Mouse (Mus musculus) embryonic facial prominence, embryonic 12.5 days (tissue): Measurements from ENCODE around the gene Tox4. TPM values are rescaled to one million over a fixed set of nuclear protein-coding genes. Genes with fewer than 3 reads are reported as not detected.
"Not testable (repeated sequence)": the region's sequence is repeated elsewhere in the genome, so short reads cannot be mapped to it uniquely, and the experiment has no call there.

Source experiments
- ATAC-seq: fragments of 200-750 bp; cut with Nextera tagmentation; 2 replicates; pipeline ENCODE4 v1.8.0; 2017; ENCODE audit not compliant: insufficient number of reproducible peaks, insufficient read depth, low FRiP score, low TSS enrichment
- H3K27ac ChIP-seq: fragments of 300-500 bp; sonication (generic); 2 replicates; pipeline ENCODE4 v1.5.1; 2016; ENCODE audit warnings: mild to moderate bottlenecking
- H3K27me3 ChIP-seq: fragments of 300-500 bp; sonication (generic); 2 replicates; pipeline ENCODE4 v1.6.1; 2016; ENCODE audit warnings: mild to moderate bottlenecking, moderate library complexity
- H3K36me3 ChIP-seq: fragments of 300-500 bp; sonication (generic); 2 replicates; pipeline ENCODE4 v1.6.1; 2016; ENCODE audit warnings: mild to moderate bottlenecking
- H3K4me1 ChIP-seq: fragments of 300-500 bp; sonication (generic); 2 replicates; pipeline ENCODE4 v1.6.1; 2016
- H3K4me2 ChIP-seq: fragments of 300-500 bp; sonication (generic); replicated peaks from 2 replicates; pipeline ENCODE4 v1.6.1; 2016; ENCODE audit warnings: mild to moderate bottlenecking, moderate library complexity
- H3K4me3 ChIP-seq: fragments of 300-500 bp; sonication (generic); 2 replicates; pipeline ENCODE4 v1.5.1; 2016; ENCODE audit warnings: mild to moderate bottlenecking
- H3K9ac ChIP-seq: fragments of 300-500 bp; sonication (generic); 2 replicates; pipeline ENCODE4 v1.6.1; 2016; ENCODE audit warnings: mild to moderate bottlenecking, moderate library complexity
- H3K9me3 ChIP-seq: fragments of 300-500 bp; sonication (generic); 2 replicates; pipeline ENCODE4 v1.6.1; 2016; ENCODE audit warnings: mild to moderate bottlenecking, moderate library complexity
- WGBS: fragments of 180-500 bp; shearing (Covaris S2); methylation state at CpG from one replicate; pipeline ENCODE4 v1.1.7; 2016; 5-methylcytosine and 5-hydroxymethylcytosine counted together
- polyA plus RNA-seq: library from polyadenylated mRNA; unstranded; fragments of >200 nt; fragmentation: Nextera tagmentation; extraction: Ambion mirVana; gene quantifications from 2 replicates; pipeline ENCODE4 v1.2.1, GENCODE M21; 2016

The Tox4 gene
- polyA plus RNA-seq, 1 experiment from 2014 or later = 50.2 TPM

DNA sequence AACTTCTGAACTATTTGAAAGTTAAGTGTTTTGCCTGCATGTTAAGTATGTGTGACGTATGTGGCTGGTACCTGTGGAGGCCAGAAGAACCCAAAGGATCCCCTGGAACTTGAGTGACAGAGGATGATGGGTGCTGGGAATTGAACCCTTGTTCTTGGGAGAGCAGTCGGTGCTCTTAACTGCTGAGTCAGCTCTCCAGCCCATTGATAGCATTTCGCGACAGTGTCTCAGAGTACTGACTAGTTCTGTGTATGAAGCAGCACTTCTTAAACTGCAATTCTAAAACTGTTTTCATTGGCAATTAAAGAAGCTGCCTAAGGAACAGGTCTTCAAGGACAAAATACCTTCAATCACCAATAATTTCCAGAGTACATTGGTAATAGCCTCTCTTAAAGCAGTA lies 1.7 kb upstream of the Tox4 start:
- H3K9ac ChIP-seq = no peak overlapping the region
- no peak for ATAC-seq
- no peaks in the 10 kb centered on the region for H3K9me3 ChIP-seq
- peaks cover 24% of the 10 kb centered on the region for H3K36me3 ChIP-seq
- no peak overlapping the region for H3K4me3 ChIP-seq
- H3K27me3 ChIP-seq = no peaks in the 10 kb centered on the region
- H3K4me2 ChIP-seq = no peak overlapping the region
- 96% methylated on average over 4 of the region's 4 CpGs for whole genome bisulfite sequencing
- peaks cover 13% of the 10 kb centered on the region for H3K4me1 ChIP-seq
- H3K27ac ChIP-seq = no peak overlapping the region

DNA sequence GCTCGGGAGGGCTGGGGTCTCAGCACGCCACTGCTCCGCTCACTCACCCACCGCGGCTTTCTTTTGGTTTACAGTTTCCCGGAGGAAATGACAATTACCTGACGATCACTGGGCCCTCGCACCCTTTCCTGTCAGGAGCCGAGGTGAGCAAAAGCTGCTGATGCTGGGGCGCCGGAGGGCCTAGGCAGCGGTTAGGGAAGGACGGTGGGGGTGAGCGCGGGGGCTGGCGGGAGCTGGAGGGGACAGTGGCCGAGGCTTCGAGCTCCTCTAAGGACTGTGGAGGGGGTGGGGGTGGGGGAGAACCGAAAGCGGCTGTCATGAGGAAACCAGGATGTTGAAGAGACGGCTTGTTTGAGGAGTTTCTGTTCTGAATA lies 788 bp downstream of the Tox4 start:
- ATAC-seq = peak; percentile 22
- under 1% methylated on average over 21 of the region's 21 CpGs for WGBS
- H3K9me3 ChIP-seq = no peaks in the 10 kb centered on the region

DNA sequence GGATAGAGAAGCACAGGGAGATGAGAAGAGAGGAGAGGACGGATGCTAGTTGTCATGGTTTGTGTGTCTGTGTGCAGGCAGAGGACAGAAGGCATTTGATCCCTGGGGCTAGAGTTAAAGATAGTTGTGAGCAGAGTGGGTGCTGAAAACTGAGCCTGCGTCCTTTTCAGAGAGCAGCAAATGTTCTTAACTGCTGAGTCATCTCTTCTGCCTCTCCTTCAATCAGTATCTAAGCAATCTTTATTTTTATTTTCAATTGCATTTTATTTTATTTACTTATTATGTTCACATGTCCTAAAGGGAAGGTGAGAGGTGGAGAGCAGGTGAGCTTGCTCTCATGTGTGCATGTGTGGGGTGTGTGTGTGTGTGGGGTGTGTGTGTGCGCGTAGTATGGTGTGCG lies 4.7 kb downstream of the Tox4 start:
- no peak overlapping the region for H3K27ac ChIP-seq
- H3K4me2 ChIP-seq = no peak overlapping the region
- H3K9ac ChIP-seq = no peak overlapping the region
- WGBS = 91% methylated on average over 5 of the region's 5 CpGs
- no peak overlapping the region for H3K4me3 ChIP-seq
- no peaks in the 10 kb centered on the region for H3K9me3 ChIP-seq
- H3K4me1 ChIP-seq = peaks cover 7% of the 10 kb centered on the region
- no peaks in the 10 kb centered on the region for H3K27me3 ChIP-seq
- peaks cover 28% of the 10 kb centered on the region for H3K36me3 ChIP-seq
- ATAC-seq = no peak

More for the DNA sequence above, 788 bp downstream of the Tox4 start:
- Histone ChIP-seq H3K36me3 (peaks cover 9% of the 10 kb centered on the region; the same call in 1 of the 2 replicates), H3K4me2 (peak overlapping the region; percentile 63), H3K9ac (peak overlapping the region; percentile 84), H3K4me1 (peaks cover 13% of the 10 kb centered on the region), H3K27ac (peak overlapping the region; percentile 77), H3K4me3 (peak overlapping the region; percentile 92), H3K27me3 (no peaks in the 10 kb centered on the region)

DNA sequence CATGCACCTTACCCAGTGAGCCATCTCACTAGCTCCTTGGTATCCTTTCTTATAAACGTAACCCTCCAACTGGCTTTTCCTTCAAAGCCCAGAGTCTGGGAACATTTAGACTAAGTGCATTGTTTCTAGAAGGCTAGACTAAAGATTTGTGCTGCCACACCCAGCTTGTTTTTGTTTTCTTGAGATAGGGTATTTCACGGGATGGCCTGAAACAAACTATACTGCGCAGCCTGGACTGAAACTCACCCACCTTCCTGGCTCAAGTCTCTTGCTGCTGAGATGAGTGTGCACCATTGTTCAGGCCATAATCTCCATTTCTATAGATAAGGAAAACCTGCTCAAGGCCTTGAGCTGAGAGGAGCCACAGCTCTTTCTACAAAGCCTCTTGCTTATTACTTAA lies 5.2 kb downstream of the Tox4 start:
- ATAC-seq = no peak
- 87% methylated on average over 3 of the region's 3 CpGs for WGBS
- H3K9ac ChIP-seq = no peak overlapping the region

DNA sequence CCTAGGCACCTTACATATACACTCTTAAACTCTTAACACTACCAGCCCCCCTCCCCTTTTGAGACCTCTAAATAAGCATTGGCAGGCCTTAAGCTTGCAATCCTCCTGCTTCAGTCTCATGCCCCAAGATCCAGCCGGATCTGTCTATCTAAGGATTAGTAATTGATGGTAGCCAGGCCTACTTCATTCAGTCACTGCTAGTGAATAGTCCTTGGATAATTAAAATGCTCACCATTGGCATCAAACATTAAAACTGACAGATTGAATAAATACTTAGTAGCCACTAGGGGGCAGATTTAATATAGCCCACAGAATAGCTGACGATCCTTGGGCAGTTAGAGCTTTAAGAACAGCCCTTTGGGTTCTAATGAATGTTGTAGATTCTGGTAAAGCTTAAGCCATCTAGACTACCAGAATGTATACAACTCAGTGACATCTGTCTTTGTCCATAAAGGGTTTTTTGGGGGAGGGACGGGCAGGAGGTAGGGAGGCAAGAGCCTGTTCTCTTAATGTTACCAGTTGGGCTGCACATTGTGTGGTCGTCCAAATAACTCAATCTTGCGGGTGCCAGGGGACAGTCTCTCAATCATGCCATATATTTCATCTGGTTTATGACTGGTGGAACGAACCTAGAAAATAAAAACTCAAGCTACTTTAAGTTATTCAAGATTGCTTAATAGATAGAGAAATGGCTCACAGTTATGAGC lies 16.8 kb downstream of the Tox4 start:
- peak; percentile 62; the same call in 1 of the 2 replicates for ATAC-seq
- H3K4me3 ChIP-seq = no peak overlapping the region
- no peak overlapping the region for H3K9ac ChIP-seq
- no peak overlapping the region for H3K4me2 ChIP-seq
- WGBS = 76% methylated on average over 6 of the region's 6 CpGs
- no peak overlapping the region for H3K27ac ChIP-seq
- peaks cover 73% of the 10 kb centered on the region for H3K36me3 ChIP-seq
- no peaks in the 10 kb centered on the region for H3K9me3 ChIP-seq
- no peaks in the 10 kb centered on the region for H3K4me1 ChIP-seq
- no peaks in the 10 kb centered on the region for H3K27me3 ChIP-seq

More for the DNA sequence above, 5.2 kb downstream of the Tox4 start:
- Histone ChIP-seq H3K27me3 (no peaks in the 10 kb centered on the region), H3K36me3 (peaks cover 32% of the 10 kb centered on the region), H3K4me3 (no peak overlapping the region), H3K27ac (no peak overlapping the region), H3K4me1 (peaks cover 7% of the 10 kb centered on the region), H3K4me2 (no peak overlapping the region), H3K9me3 (no peaks in the 10 kb centered on the region)

DNA sequence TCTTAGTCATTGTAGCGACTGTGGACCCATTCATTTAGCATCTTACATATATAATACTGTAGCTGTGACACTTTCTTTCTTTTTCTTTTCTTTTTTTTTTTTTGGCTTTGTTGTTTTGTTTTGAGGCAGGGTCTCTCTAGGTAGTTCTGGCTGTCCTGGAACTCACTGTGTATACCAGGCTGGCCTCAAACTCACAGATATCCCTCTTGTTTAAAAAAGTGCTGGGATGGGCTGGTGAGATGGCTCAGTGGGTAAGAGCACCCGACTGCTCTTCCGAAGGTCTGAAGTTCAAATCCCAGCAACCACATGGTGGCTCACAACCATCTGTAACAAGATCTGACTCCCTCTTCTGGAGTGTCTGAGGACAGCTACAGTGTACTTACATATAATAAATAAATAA lies 24.6 kb downstream of the Tox4 start:
- H3K9ac ChIP-seq, H3K27me3 ChIP-seq, H3K9me3 ChIP-seq, H3K4me3 ChIP-seq, H3K4me1 ChIP-seq, H3K4me2 ChIP-seq, H3K27ac ChIP-seq, ATAC-seq: not testable (repeated sequence)
- H3K36me3 ChIP-seq = peaks cover 20% of the 10 kb centered on the region
- WGBS = 83% methylated on average over 3 of the region's 3 CpGs

DNA sequence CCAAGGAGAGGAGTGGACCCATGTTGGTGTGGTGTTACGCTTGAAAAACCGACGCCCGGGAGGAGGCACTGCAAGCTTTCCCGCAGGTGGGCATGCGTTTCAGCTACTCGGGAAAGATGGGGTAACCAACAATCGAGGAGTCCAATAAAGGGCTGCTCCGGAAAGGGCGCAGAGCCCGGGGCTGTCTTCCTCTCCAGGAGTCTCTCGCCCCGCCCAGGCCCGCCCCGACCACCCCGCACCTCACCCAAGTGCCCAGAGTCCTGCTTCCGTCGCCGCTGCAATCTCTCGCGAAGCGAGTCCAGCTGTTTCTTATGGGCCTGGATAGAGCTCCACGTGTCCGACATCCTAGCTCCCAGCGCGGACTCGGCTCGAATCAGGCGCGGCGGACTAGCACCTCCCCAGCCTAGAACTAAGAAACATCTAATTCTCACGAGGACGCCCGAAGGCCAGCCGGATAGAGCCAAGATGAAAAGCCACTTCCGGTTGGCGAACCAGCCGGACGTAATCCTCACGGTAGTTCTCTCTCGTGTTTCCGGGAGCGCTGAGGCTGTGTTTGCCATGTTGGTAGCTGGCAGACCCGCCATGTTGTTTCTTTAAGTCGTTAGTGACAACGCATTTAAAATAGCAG lies 25.8 kb downstream of the Tox4 start, which contains the start of gene Mettl3:
Mettl3 (minus strand) TSS at position 485 of the 628 bp plus-strand sequence.
- Histone ChIP-seq H3K27me3 (no peaks in the 10 kb centered on the region), H3K9ac (peak within 1 kb of the TSS; percentile 65), H3K9me3 (no peaks in the 10 kb centered on the region), H3K36me3 (peaks cover 16% of the 10 kb centered on the region), H3K4me3 (peak within 1 kb of the TSS; percentile 71), H3K4me1 (0 out of 2 replicates have a peak, but pooled peaks cover 4% of the 10 kb centered on the region), H3K4me2 (peak within 1 kb of the TSS; percentile 71), H3K27ac (peak within 1 kb of the TSS; percentile 95)
- under 1% methylated on average over 46 of the region's 46 CpGs for WGBS
- ATAC-seq = peak; percentile 93

DNA sequence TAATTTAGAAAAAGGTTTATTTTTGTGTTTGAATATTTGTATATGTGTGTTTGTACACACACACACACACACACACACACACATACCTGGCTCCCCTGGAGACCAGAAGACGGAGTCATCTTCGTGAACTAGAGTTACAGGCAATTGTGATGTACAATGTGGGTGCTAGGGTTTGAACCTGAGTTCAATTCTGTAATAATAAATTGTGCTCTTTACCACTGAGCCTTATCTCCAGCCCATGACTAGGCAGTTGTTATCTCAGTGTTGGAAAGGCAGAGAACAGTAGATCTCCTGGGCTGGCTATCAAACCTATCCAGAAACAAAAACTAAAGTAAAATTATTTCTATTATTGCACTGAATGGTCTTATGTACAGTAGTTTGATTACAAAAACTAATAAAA lies 27.2 kb downstream of the Tox4 start:
- Histone ChIP-seq H3K4me2 (no peak overlapping the region), H3K4me3 (no peak overlapping the region), H3K9me3 (no peaks in the 10 kb centered on the region), H3K27ac (no peak overlapping the region), H3K27me3 (no peaks in the 10 kb centered on the region), H3K4me1 (0 out of 2 replicates have a peak, but pooled peaks cover 4% of the 10 kb centered on the region), H3K36me3 (peaks cover 19% of the 10 kb centered on the region), H3K9ac (no peak overlapping the region)
- ATAC-seq = no peak
- WGBS = 100% methylated on average over 2 of the region's 2 CpGs

DNA sequence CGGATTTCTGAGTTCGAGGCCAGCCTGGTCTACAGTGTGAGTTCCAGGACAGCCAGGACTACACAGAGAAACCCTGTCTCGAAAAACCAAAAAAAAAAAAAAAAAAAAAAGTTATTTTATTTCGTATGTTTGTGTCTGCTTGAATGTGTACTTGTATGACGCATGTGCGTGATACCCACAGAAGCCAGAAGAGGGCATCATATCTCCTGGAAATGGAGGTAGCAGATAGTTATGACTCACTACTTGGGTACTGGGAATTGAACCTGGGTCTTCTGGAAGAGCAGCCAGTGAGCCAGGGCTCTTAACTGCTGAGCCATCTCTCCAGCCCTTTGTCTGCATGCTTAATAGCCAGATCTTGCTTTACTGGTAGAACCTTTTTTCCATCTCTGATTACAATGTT lies 31.4 kb downstream of the Tox4 start:
- peaks cover 20% of the 10 kb centered on the region for H3K4me1 ChIP-seq
- H3K27me3 ChIP-seq, H3K9me3 ChIP-seq, H3K4me2 ChIP-seq, H3K27ac ChIP-seq, H3K4me3 ChIP-seq, ATAC-seq, H3K9ac ChIP-seq: not testable (repeated sequence)
- WGBS = 88% methylated on average over 5 of the region's 6 CpGs
- peaks cover 53% of the 10 kb centered on the region for H3K36me3 ChIP-seq

DNA sequence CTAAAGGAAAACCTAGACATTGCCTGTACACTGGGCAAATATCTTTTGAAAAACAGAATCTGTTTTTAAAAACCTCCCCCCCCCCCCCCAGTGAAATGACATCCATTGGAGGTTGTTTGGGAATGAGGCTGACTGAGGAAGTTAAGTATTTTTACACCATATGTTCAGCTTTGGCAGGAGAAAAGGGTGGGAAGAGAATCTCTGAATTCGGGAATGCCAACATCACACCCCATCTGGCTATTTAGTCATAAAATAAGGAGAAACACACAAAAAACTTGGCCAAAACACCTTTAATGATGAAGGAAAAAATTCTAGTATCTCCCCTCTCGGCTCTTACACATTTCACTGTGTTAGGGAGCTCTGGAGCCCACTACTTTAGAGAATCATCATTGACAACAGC lies 32.0 kb downstream of the Tox4 start:
- Histone ChIP-seq H3K9me3 (no peaks in the 10 kb centered on the region), H3K4me2 (no peak overlapping the region), H3K27ac (no peak overlapping the region), H3K27me3 (no peaks in the 10 kb centered on the region), H3K36me3 (peaks cover 53% of the 10 kb centered on the region), H3K4me3 (no peak overlapping the region), H3K4me1 (peaks cover 20% of the 10 kb centered on the region), H3K9ac (no peak overlapping the region)
- WGBS = 88% methylated on average over 2 of the region's 2 CpGs
- ATAC-seq = no peak

DNA sequence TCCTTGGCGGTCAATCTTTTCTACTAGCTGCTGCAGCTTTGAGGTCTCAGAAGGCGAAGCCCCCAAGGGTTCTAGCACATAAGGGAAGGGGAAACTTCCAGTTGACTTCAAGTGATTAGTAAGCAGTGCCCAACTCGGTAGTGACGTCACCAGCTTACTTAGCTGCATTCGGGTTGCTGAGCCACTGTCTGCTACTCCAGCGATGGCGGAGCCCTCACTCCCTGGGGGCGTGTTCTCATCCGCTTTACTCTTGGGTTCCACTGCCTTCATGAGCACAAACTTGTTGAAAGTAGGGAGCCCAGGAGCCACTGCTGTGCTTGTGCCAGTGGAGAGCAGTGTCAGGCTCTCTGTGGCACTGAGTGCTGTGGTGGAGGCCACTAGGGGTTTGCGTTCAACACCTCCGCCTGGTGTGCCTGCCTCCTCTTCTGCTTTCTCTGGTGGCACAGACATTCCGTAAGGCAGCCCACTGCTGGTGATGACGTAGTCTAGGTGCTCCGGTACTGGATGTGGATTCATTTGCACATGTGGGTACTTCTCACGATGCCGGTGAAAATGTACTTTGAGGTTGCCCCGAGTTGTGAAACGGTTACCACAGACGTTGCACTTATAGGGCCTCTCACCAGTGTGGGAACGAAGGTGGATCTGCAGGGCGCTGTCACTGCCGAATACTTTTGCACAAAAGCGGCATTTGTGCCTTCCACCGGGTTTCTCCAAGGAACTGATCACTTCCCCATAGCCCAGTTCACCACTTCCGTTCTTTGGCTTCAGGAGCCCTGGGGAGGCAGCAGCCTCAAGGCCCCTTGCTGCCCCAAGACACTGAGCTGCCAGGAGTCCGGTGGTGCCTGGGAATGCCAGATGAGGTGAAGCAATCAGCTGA lies 35.2 kb downstream of the Tox4 start:
- no peaks in the 10 kb centered on the region for H3K9me3 ChIP-seq
- WGBS = 88% methylated on average over 26 of the region's 26 CpGs
- peaks cover 49% of the 10 kb centered on the region for H3K36me3 ChIP-seq
- H3K4me2 ChIP-seq = peak overlapping the region; percentile 91
- peaks cover 26% of the 10 kb centered on the region for H3K4me1 ChIP-seq
- no peak overlapping the region; the same call in 1 of the 2 replicates for H3K9ac ChIP-seq
- no peaks in the 10 kb centered on the region for H3K27me3 ChIP-seq
- peak overlapping the region; percentile 96; the same call in 1 of the 2 replicates for H3K27ac ChIP-seq
- peak overlapping the region; percentile 76 for H3K4me3 ChIP-seq
- no peak for ATAC-seq
